Mouse (Mus musculus) kidney, embryonic 16.5 days (tissue): Measurements from ENCODE around the gene Gm38100. TPM values are rescaled to one million over a fixed set of nuclear protein-coding genes. Genes with fewer than 3 reads are reported as not detected.

Experiments
- ATAC-seq: fragments of 200-750 bp; cut with Nextera tagmentation; 2 replicates; pipeline ENCODE4 v1.8.0; 2017; ENCODE audit warnings: moderate TSS enrichment; ENCODE audit not compliant: low FRiP score, low TSS enrichment
- H3K27ac ChIP-seq: fragments of 300-500 bp; sonication (generic); 2 replicates; pipeline ENCODE4 v1.5.1; 2014; ENCODE audit warnings: low read length
- H3K27me3 ChIP-seq: fragments of 300-500 bp; sonication (generic); 2 replicates; pipeline ENCODE4 v1.6.1; 2014; ENCODE audit warnings: low read length, control low read depth, mixed read lengths; ENCODE audit not compliant: insufficient read depth
- H3K36me3 ChIP-seq: fragments of 300-500 bp; sonication (generic); 2 replicates; pipeline ENCODE4 v1.6.1; 2014; ENCODE audit warnings: low read length, control low read depth, mixed read lengths; ENCODE audit not compliant: insufficient read depth
- H3K4me1 ChIP-seq: fragments of 300-500 bp; sonication (generic); 2 replicates; pipeline ENCODE4 v1.6.1; 2014; ENCODE audit warnings: low read length, control low read depth, mixed read lengths; ENCODE audit not compliant: insufficient read depth
- H3K4me2 ChIP-seq: fragments of 300-500 bp; sonication (generic); replicated peaks from 2 replicates; pipeline ENCODE4 v1.6.1; 2014; ENCODE audit warnings: low read depth, low read length
- H3K4me3 ChIP-seq: fragments of 300-500 bp; sonication (generic); 2 replicates; pipeline ENCODE4 v1.5.1; 2014; ENCODE audit warnings: mild to moderate bottlenecking, low read length
- H3K9ac ChIP-seq: fragments of 300-500 bp; sonication (generic); replicated peaks from 2 replicates; pipeline ENCODE4 v1.6.1; 2014; ENCODE audit warnings: low read length
- H3K9me3 ChIP-seq: fragments of 300-500 bp; sonication (generic); 2 replicates; pipeline ENCODE4 v1.6.1; 2016; ENCODE audit warnings: low read length, control low read depth
- WGBS: fragments of 180-500 bp; shearing (Covaris S2); extraction: QIAGEN DNeasy Blood & Tissue Kit; methylation state at CpG from one replicate; pipeline ENCODE4 v1.1.7; 2014; 5-methylcytosine and 5-hydroxymethylcytosine counted together
- polyA plus RNA-seq: library from polyadenylated mRNA; unstranded; fragments of >200 nt; fragmentation: Nextera tagmentation; extraction: Ambion mirVana; gene quantifications from 2 replicates; pipeline ENCODE4 v1.2.1, GENCODE M21; 2015

Gm38100 gene
- polyA plus RNA-seq, 1 experiment from 2014 or later: not detected

GRCm38 (mm10) chr1:175950851-175951250 lies 30.7 kb downstream of the Gm38100 start:
- Histone ChIP-seq H3K36me3 (no peaks in the 10 kb centered on the region), H3K9me3 (no peaks in the 10 kb centered on the region; the same call in 1 of the 2 replicates), H3K4me2 (no peak overlapping the region), H3K9ac (no peak overlapping the region), H3K4me3 (no peak overlapping the region), H3K27me3 (no peaks in the 10 kb centered on the region), H3K27ac (no peak overlapping the region), H3K4me1 (no peaks in the 10 kb centered on the region)
- WGBS: 92% methylated on average over 2 of the region's 2 CpGs
- no peak for ATAC-seq

DNA sequence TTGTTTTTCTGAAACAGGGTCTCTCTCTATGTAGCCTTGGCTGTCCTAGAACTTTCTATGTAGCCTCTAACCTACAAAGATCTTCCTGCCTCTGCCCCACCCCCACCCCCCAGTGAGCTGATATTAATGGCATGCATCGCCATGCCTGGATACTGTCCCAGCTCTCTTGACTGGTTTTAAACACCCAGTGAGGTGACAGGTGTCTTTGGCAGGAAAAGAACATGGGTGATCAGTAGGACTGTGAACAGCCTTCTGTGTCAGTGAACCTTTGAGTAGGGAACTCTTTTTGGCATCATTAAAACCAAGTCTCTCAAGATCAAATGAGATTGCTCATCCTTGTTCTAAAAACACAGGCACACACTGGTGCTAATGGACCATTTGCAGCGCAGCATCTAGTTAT lies 41.7 kb downstream of the Gm38100 start:
- Histone ChIP-seq H3K27ac (no peak overlapping the region), H3K4me3 (no peak overlapping the region), H3K36me3 (no peaks in the 10 kb centered on the region), H3K9ac (no peak overlapping the region), H3K4me2 (no peak overlapping the region), H3K27me3 (no peaks in the 10 kb centered on the region), H3K4me1 (no peaks in the 10 kb centered on the region), H3K9me3 (no peaks in the 10 kb centered on the region)
- 87% methylated on average over 2 of the region's 2 CpGs for WGBS
- ATAC-seq: no peak

GRCm38 (mm10) chr1:175967004-175967745 lies 47.0 kb downstream of the Gm38100 start:
- H3K27ac ChIP-seq: no peak overlapping the region
- peaks cover 2% of the 10 kb centered on the region; the same call in 1 of the 2 replicates for H3K9me3 ChIP-seq
- no peaks in the 10 kb centered on the region for H3K36me3 ChIP-seq
- no peaks in the 10 kb centered on the region for H3K4me1 ChIP-seq
- no peak overlapping the region for H3K4me3 ChIP-seq
- H3K27me3 ChIP-seq: no peaks in the 10 kb centered on the region
- 86% methylated on average over 5 of the region's 5 CpGs for WGBS
- H3K9ac ChIP-seq: no peak overlapping the region
- H3K4me2 ChIP-seq: no peak overlapping the region
- no peak for ATAC-seq

- Histone ChIP-seq H3K36me3 (no peaks in the 10 kb centered on the region), H3K4me1 (no peaks in the 10 kb centered on the region), H3K9me3 (peaks cover 2% of the 10 kb centered on the region; the same call in 1 of the 2 replicates), H3K27ac (no peak overlapping the region), H3K27me3 (no peaks in the 10 kb centered on the region), H3K4me2 (no peak overlapping the region), H3K4me3 (no peak overlapping the region), H3K9ac (no peak overlapping the region)
- WGBS: 88% methylated on average over 5 of the region's 5 CpGs
- no peak for ATAC-seq
Observed at GRCm38 (mm10) chr1:175970710-175971109, 50.6 kb downstream of the Gm38100 start.

Other genes starting within 250 kb of the Gm38100 start
- 9.3 and 9.4 TPM in 2 replicates for gene Opn3, start 227.6 kb upstream of the Gm38100 start, polyA plus RNA-seq
- 3.0 and 3.6 TPM in 2 replicates for gene Chml, start 227.4 kb upstream of the Gm38100 start, polyA plus RNA-seq
- gene Wdr64, start 221.7 kb upstream of the Gm38100 start, polyA plus RNA-seq: not detected in 2 replicates
- 74.5 and 79.3 TPM in 2 replicates for gene Exo1, start 39.7 kb upstream of the Gm38100 start, polyA plus RNA-seq
- 0.35 and 1.5 TPM in 2 replicates for gene Rbm8a2, start 58.8 kb downstream of the Gm38100 start, polyA plus RNA-seq